Mouse (Mus musculus): ENCODE measurements around the gene Gng8. TPM values are rescaled to one million over a fixed set of nuclear protein-coding genes. Genes with fewer than 3 reads are reported as not detected.

Gene Gng8
- polyA plus RNA-seq, 1 experiment from 2014 or later, result 8.2 TPM

GRCm38 (mm10) chr7:16877717-16878116 is 13.9 kb upstream of the Gng8 start:
- Histone ChIP-seq H3K4me3 (no peak overlapping the region), H3K27ac (no peak overlapping the region), H3K4me1 (replicated peaks) (peaks cover 36% of the 10 kb centered on the region), H3K9me3 (no peaks in the 10 kb centered on the region), H3K9ac (no peak overlapping the region), H3K27me3 (peaks cover 5% of the 10 kb centered on the region; the same call in 1 of the 2 replicates), H3K4me2 (no peak overlapping the region), H3K36me3 (peaks cover 24% of the 10 kb centered on the region; the same call in 1 of the 2 replicates)
- WGBS, result 84% methylated on average over 3 of the region's 3 CpGs
- no peak for ATAC-seq (ENCODE audit: low FRiP score)

DNA sequence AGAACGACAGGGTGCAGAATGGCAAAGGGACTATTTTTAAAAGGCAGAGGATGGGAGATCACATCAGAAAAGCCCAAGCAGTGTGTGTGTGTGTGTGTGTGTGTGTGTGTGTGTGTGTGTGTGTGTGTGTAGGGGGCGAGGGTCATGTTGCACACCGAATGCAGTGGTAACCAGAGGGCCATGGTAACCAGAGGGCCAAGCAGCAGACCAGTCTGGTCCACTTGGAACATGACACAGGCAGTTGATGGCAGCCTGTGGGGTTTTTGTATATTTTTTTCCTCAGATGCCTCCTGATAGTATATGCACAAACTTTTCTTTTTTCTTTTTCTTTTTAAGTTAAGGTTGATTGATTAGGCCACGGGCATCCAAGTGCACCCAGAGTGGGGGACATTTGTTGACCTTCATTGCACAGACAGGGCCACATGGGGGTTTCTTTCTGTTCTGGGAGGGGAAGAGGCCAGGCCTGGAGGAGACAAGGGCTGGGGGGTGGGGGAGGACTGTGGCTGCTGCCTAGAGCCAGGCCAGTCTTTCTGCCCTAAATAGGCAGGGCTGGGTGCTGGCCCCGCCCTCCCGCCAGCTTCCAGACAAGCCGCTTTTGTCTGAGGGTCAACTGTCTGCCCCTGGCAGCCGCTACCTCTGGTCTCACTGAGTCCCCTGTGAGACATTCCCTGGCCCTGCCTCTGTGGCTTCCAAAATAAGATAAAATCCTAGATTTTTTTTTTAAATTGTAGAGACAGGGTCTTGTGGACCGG is 11.6 kb upstream of the Gng8 start:
- H3K4me2 ChIP-seq, result no peak overlapping the region
- H3K4me3 ChIP-seq, result no peak overlapping the region
- peaks cover 44% of the 10 kb centered on the region for H3K36me3 ChIP-seq
- H3K9ac ChIP-seq, result 0 out of 2 replicates have a peak overlapping the region, but pooled peaks have one; percentile 7
- no peak for ATAC-seq (ENCODE audit: low FRiP score)
- H3K9me3 ChIP-seq, result no peaks in the 10 kb centered on the region
- 9% methylated on average over 8 of the region's 9 CpGs for WGBS
- H3K4me1 ChIP-seq (replicated peaks), result peaks cover 30% of the 10 kb centered on the region
- H3K27ac ChIP-seq, result peak overlapping the region; percentile 30
- peaks cover 28% of the 10 kb centered on the region for H3K27me3 ChIP-seq

GRCm38 (mm10) chr7:16880615-16881014 is 11.0 kb upstream of the Gng8 start:
- peaks cover 29% of the 10 kb centered on the region for H3K4me1 ChIP-seq (replicated peaks)
- H3K4me3 ChIP-seq, result no peak overlapping the region
- H3K9ac ChIP-seq, result no peak overlapping the region
- peak overlapping the region; percentile 30; the same call in 1 of the 2 replicates for H3K27ac ChIP-seq
- no peak for ATAC-seq (ENCODE audit: low FRiP score)
- peaks cover 34% of the 10 kb centered on the region for H3K27me3 ChIP-seq
- WGBS, result 8% methylated on average over 5 of the region's 5 CpGs
- H3K4me2 ChIP-seq, result no peak overlapping the region
- peaks cover 51% of the 10 kb centered on the region for H3K36me3 ChIP-seq
- H3K9me3 ChIP-seq, result no peaks in the 10 kb centered on the region

GRCm38 (mm10) chr7:16883162-16883561 is 8.4 kb upstream of the Gng8 start:
- 92% methylated on average over 6 of the region's 6 CpGs for WGBS

GRCm38 (mm10) chr7:16884334-16884733 is 7.3 kb upstream of the Gng8 start:
- Histone ChIP-seq H3K4me2 (no peak overlapping the region), H3K36me3 (peaks cover 62% of the 10 kb centered on the region), H3K27ac (no peak overlapping the region), H3K4me3 (no peak overlapping the region), H3K4me1 (replicated peaks) (peaks cover 12% of the 10 kb centered on the region), H3K27me3 (peaks cover 69% of the 10 kb centered on the region), H3K9me3 (no peaks in the 10 kb centered on the region), H3K9ac (no peak overlapping the region)
- WGBS, result 61% methylated on average over 4 of the region's 4 CpGs
- no peak for ATAC-seq (ENCODE audit: low FRiP score)

More at GRCm38 (mm10) chr7:16883162-16883561, 8.4 kb upstream of the Gng8 start:
- H3K9me3 ChIP-seq, result no peaks in the 10 kb centered on the region
- no peak overlapping the region for H3K9ac ChIP-seq
- no peak for ATAC-seq (ENCODE audit: low FRiP score)
- peaks cover 72% of the 10 kb centered on the region for H3K36me3 ChIP-seq
- H3K27ac ChIP-seq, result no peak overlapping the region
- peaks cover 59% of the 10 kb centered on the region for H3K27me3 ChIP-seq
- peaks cover 12% of the 10 kb centered on the region for H3K4me1 ChIP-seq (replicated peaks)
- no peak overlapping the region for H3K4me2 ChIP-seq
- H3K4me3 ChIP-seq, result no peak overlapping the region

DNA sequence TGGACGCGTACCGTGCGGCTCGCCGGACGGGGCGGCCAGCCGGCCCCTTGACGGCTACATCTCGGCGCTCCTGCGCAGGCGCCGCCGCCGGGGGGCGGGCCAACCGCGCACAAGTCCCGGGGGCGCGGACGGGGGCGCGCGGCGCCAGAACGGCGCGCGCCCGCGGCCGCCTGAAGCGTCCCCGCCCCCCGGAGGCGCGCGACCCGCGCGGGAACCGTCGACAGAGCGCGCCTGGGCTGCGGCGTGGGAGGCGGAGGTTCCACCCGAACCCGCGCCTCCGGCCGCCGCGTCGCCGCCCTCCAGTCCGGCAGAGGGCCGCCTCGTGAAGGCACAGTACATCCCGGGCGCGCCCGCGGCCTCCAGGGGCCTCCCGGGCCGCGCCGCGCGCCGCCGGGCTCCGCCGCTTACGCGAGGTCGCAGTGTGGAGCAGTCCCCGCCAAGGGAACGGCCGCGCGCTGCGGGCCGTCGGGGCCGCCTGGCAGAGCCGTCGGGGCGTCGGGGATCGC is 6.3 kb upstream of the Gng8 start:
- 0 out of 2 replicates have a peak, but pooled peaks have one; percentile 30 for ATAC-seq (ENCODE audit: low FRiP score)
- Histone ChIP-seq H3K27ac (no peak overlapping the region), H3K4me1 (replicated peaks) (peaks cover 6% of the 10 kb centered on the region), H3K4me3 (peak overlapping the region; percentile 31), H3K27me3 (peaks cover 78% of the 10 kb centered on the region), H3K9ac (no peak overlapping the region), H3K4me2 (peak overlapping the region; percentile 35; the same call in 1 of the 2 replicates), H3K36me3 (peaks cover 60% of the 10 kb centered on the region), H3K9me3 (no peaks in the 10 kb centered on the region)
- WGBS, result 14% methylated on average over 82 of the region's 95 CpGs

DNA sequence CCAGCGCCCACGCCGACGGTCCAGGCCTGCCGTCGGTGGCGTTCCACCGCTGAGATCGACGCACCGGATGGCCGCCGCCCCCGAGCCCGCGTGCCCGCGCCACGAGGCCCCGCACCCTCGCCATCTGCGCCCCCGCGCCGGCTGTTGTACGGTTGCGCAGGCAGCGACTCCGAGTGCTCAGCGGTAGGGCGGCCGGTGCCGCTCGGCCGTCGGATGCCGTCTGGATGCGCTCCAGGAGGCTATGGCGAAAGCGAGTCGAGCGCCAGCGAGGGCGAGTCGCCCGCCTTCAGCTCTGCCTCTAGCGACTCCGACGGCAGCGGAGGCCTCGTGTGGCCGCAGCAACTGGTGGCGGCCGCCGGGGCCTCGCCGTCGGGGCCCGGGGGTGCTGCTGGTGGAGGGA is 5.7 kb upstream of the Gng8 start:
- Histone ChIP-seq H3K27ac (no peak overlapping the region), H3K4me2 (0 out of 2 replicates have a peak overlapping the region, but pooled peaks have one; percentile 35), H3K36me3 (peaks cover 60% of the 10 kb centered on the region), H3K4me3 (peak overlapping the region; percentile 31), H3K9ac (no peak overlapping the region), H3K9me3 (no peaks in the 10 kb centered on the region), H3K4me1 (replicated peaks) (peaks cover 4% of the 10 kb centered on the region), H3K27me3 (peaks cover 84% of the 10 kb centered on the region)
- ATAC-seq (ENCODE audit: low FRiP score), result no peak
- WGBS, result 39% methylated on average over 58 of the region's 59 CpGs

DNA sequence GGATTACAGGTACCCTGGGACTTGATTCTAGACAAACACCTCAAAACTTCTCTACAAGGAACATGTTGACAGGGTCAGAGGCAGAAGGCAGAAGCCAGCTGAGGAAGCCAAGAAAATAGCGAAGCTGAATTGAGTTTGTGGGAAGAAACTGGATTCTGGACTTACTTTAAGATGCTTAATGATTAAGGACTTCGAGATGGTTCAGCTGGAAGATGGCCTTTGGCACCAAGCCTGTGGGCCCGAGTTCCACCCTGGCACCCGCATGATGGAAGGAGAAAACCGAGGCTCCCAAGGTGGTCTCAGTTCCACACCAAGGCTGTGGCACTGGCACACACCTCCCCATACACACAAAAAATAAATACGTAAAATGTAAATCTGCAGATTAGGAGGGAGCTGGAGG is 1.1 kb upstream of the Gng8 start:
- no peak for ATAC-seq (ENCODE audit: low FRiP score)

GRCm38 (mm10) chr7:16890944-16891343 is 642 bp upstream of the Gng8 start:
- 3% methylated on average over 15 of the region's 23 CpGs for WGBS
- peak overlapping the region; percentile 23; the same call in 1 of the 2 replicates for H3K27ac ChIP-seq

More for the DNA sequence above, 1.1 kb upstream of the Gng8 start:
- 43% methylated on average over 6 of the region's 6 CpGs for WGBS
- Histone ChIP-seq H3K4me3 (no peak overlapping the region), H3K9me3 (no peaks in the 10 kb centered on the region), H3K4me1 (replicated peaks) (peaks cover 35% of the 10 kb centered on the region), H3K4me2 (peak overlapping the region; percentile 60), H3K27ac (peak overlapping the region; percentile 23; the same call in 1 of the 2 replicates), H3K36me3 (peaks cover 21% of the 10 kb centered on the region), H3K27me3 (peaks cover 80% of the 10 kb centered on the region), H3K9ac (no peak overlapping the region)

GRCm38 (mm10) chr7:16892352-16892730 is 755 bp downstream of the Gng8 start:
- Histone ChIP-seq H3K27me3 (peaks cover 62% of the 10 kb centered on the region), H3K9ac (no peak overlapping the region), H3K4me3 (peak overlapping the region; percentile 5), H3K36me3 (peaks cover 3% of the 10 kb centered on the region), H3K4me1 (replicated peaks) (peaks cover 35% of the 10 kb centered on the region), H3K27ac (no peak overlapping the region), H3K4me2 (peak overlapping the region; percentile 60; the same call in 1 of the 2 replicates), H3K9me3 (no peaks in the 10 kb centered on the region)
- peak; percentile 4; the same call in 1 of the 2 replicates for ATAC-seq (ENCODE audit: low FRiP score)
- 43% methylated on average over 9 of the region's 9 CpGs for WGBS

More at GRCm38 (mm10) chr7:16890944-16891343, 642 bp upstream of the Gng8 start:
- ATAC-seq (ENCODE audit: low FRiP score), result no peak
- Histone ChIP-seq H3K9ac (no peak overlapping the region), H3K27me3 (peaks cover 76% of the 10 kb centered on the region), H3K9me3 (no peaks in the 10 kb centered on the region), H3K4me2 (peak overlapping the region; percentile 60), H3K4me1 (replicated peaks) (peaks cover 35% of the 10 kb centered on the region), H3K4me3 (no peak overlapping the region), H3K36me3 (peaks cover 17% of the 10 kb centered on the region)

GRCm38 (mm10) chr7:16893612-16894011 is 2.0 kb downstream of the Gng8 start:
- H3K9me3 ChIP-seq, result no peaks in the 10 kb centered on the region
- peaks cover 50% of the 10 kb centered on the region for H3K27me3 ChIP-seq
- ATAC-seq (ENCODE audit: low FRiP score), result no peak
- H3K9ac ChIP-seq, result no peak overlapping the region
- H3K4me2 ChIP-seq, result 0 out of 2 replicates have a peak overlapping the region, but pooled peaks have one; percentile 4
- H3K4me1 ChIP-seq (replicated peaks), result peaks cover 35% of the 10 kb centered on the region
- H3K4me3 ChIP-seq, result no peak overlapping the region
- no peak overlapping the region for H3K27ac ChIP-seq
- H3K36me3 ChIP-seq, result no peaks in the 10 kb centered on the region
- 6% methylated on average over 6 of the region's 6 CpGs for WGBS

DNA sequence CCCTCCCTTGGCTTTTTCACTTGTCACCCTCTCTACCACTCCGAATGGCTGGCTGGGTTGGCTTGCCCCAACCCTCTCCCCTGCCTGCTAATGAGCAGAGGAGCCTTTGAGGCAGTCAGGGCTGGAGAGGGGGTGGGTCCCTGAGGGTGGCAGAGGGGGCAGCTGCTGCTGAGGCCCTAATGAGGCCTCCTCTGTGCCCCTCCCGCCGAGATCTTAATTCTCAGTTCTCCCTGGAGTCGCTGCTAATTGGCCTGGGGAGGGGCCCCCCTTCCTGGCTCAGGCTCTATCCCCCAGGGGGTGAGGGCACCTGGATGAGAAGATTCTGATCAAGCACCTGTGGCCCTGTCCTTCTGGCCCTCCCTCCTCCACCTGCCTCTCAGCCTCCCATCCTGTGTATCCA is 2.7 kb downstream of the Gng8 start:
- no peaks in the 10 kb centered on the region for H3K36me3 ChIP-seq
- WGBS, result 0% methylated on average over 4 of the region's 4 CpGs
- peak overlapping the region; percentile 53 for H3K4me2 ChIP-seq
- no peak overlapping the region for H3K27ac ChIP-seq
- H3K27me3 ChIP-seq, result peaks cover 45% of the 10 kb centered on the region
- H3K9ac ChIP-seq, result peak overlapping the region; percentile 35; the same call in 1 of the 2 replicates
- ATAC-seq (ENCODE audit: low FRiP score), result no peak
- H3K9me3 ChIP-seq, result no peaks in the 10 kb centered on the region
- peaks cover 36% of the 10 kb centered on the region for H3K4me1 ChIP-seq (replicated peaks)
- no peak overlapping the region for H3K4me3 ChIP-seq
